Mouse (Mus musculus) C2C12 (cell line): Measurements from ENCODE around the gene Gabrd.

Experiments
- CTCF ChIP-seq: IDR thresholded peaks from one replicate; pipeline ENCODE4 v1.5.1; 2011; ENCODE audit not compliant: control insufficient read depth, insufficient read depth, insufficient read length
- MYOD1 ChIP-seq: IDR thresholded peaks from one replicate; pipeline ENCODE4 v1.6.1; 2011; ENCODE audit warnings: low read depth; ENCODE audit not compliant: control insufficient read depth, insufficient read length
- MYOG ChIP-seq: IDR thresholded peaks from one replicate; pipeline ENCODE4 v1.6.1; 2011; ENCODE audit not compliant: control insufficient read depth, insufficient read length; ENCODE audit errors: extremely low read depth
- USF1 ChIP-seq: IDR thresholded peaks from one replicate; pipeline ENCODE4 v1.6.1; 2011; ENCODE audit warnings: low read depth, mild to moderate bottlenecking, control low read depth, moderate library complexity

- TF ChIP-seq CTCF: no peak
- no peak for TF ChIP-seq USF1
- no peak for TF ChIP-seq MYOG
- TF ChIP-seq MYOD1: no peak
Measured at GRCm38 (mm10) chr4:155361303-155361791, 36.6 kb downstream of the Gabrd start, which contains the start of gene Prkcz.
